Mouse (Mus musculus) liver, embryonic 14.5 days (tissue): ENCODE results near the gene Zbtb4. TPM values are rescaled to one million over a fixed set of nuclear protein-coding genes. Genes with fewer than 3 reads are reported as not detected.

Source experiments
- ATAC-seq: fragments of 200-750 bp; cut with Nextera tagmentation; 2 replicates; pipeline ENCODE4 v1.8.0; 2017; ENCODE audit warnings: moderate number of reproducible peaks, mild to moderate bottlenecking, moderate library complexity; ENCODE audit not compliant: insufficient read depth
- DNase-seq, 3 experiments: peaks; one replicate each; pipeline ENCODE4 v3.0.0-alpha.2; 2012 to 2013; ENCODE audit warnings: low read depth in 3 of 3, low spot score in 3 of 3
- H3K27ac ChIP-seq: fragments of 300-500 bp; sonication (generic); 2 replicates; pipeline ENCODE4 v1.5.1; 2014; ENCODE audit warnings: moderate library complexity, mild to moderate bottlenecking, control low read depth, inconsistent platforms
- H3K27me3 ChIP-seq: fragments of 300-500 bp; sonication (generic); 2 replicates; pipeline ENCODE4 v1.6.1; 2014; ENCODE audit warnings: mild to moderate bottlenecking, low read length, moderate library complexity; ENCODE audit not compliant: control insufficient read depth, insufficient read depth
- H3K36me3 ChIP-seq: fragments of 300-500 bp; sonication (generic); replicated peaks from 2 replicates; pipeline ENCODE4 v1.6.1; 2014; ENCODE audit warnings: low read depth; ENCODE audit not compliant: control insufficient read depth, insufficient read depth
- H3K4me1 ChIP-seq, 2 experiments: fragments of 200-500 bp in 1 of 2; fragments of 300-500 bp in 1 of 2; sonication (generic) in 1 of 2; replicated peaks; 2 replicates each; pipeline ENCODE4 v1.6.1; 2012 to 2014; ENCODE audit warnings: antibody characterized with exemption in 1 of 2, inconsistent platforms in 1 of 2, low read length in 1 of 2; ENCODE audit not compliant: control insufficient read depth in 2 of 2, insufficient read depth in 2 of 2
- H3K4me2 ChIP-seq: fragments of 300-500 bp; sonication (generic); 2 replicates; pipeline ENCODE4 v1.6.1; 2014; ENCODE audit warnings: low read depth, mild to moderate bottlenecking, control low read depth, moderate library complexity
- H3K4me3 ChIP-seq, 2 experiments: fragments of 200-500 bp in 1 of 2; fragments of 300-500 bp in 1 of 2; sonication (generic) in 1 of 2; 2 replicates each; pipeline ENCODE4 v1.5.1; 2012 to 2014; ENCODE audit warnings: low read depth in 2 of 2, low read length in 2 of 2, mild to moderate bottlenecking in 2 of 2, control low read depth in 1 of 2, inconsistent platforms in 1 of 2, moderate library complexity in 1 of 2; ENCODE audit not compliant: insufficient read depth in 1 of 2
- H3K9ac ChIP-seq: fragments of 300-500 bp; sonication (generic); replicated peaks from 2 replicates; pipeline ENCODE4 v1.6.1; 2014; ENCODE audit warnings: mild to moderate bottlenecking, control low read depth, moderate library complexity
- H3K9me3 ChIP-seq: fragments of 300-500 bp; sonication (generic); 2 replicates; pipeline ENCODE4 v1.6.1; 2016; ENCODE audit warnings: low read length, mixed read lengths; ENCODE audit not compliant: control insufficient read depth
- CTCF ChIP-seq: IDR thresholded peaks from 2 replicates; pipeline ENCODE4 v1.5.1; 2016; ENCODE audit warnings: antibody characterized with exemption, low read depth, control low read depth
- EP300 ChIP-seq: IDR thresholded peaks from 2 replicates; pipeline ENCODE4 v1.6.1; 2016; ENCODE audit warnings: antibody characterized with exemption, low read depth
- WGBS: fragments of 180-500 bp; shearing (Covaris S2); extraction: QIAGEN DNeasy Blood & Tissue Kit; methylation state at CpG from one replicate; pipeline ENCODE4 v1.1.7; 2014; ENCODE audit not compliant: insufficient replicate concordance; 5-methylcytosine and 5-hydroxymethylcytosine counted together
- polyA plus RNA-seq, 2 experiments: library from polyadenylated mRNA; depleted of rRNA in 1 of 2; stranded (reverse) in 1 of 2; unstranded in 1 of 2; fragments of >200 nt; fragmentation: Nextera tagmentation in 1 of 2; extraction: Ambion mirVana in 1 of 2; gene quantifications; 2 replicates each; pipeline versions ENCODE4 v1.2.1 to v1.2.3; 2012 to 2014

Zbtb4 gene
- polyA plus RNA-seq, 2 experiments, result 0.58 to 1.5 TPM

DNA sequence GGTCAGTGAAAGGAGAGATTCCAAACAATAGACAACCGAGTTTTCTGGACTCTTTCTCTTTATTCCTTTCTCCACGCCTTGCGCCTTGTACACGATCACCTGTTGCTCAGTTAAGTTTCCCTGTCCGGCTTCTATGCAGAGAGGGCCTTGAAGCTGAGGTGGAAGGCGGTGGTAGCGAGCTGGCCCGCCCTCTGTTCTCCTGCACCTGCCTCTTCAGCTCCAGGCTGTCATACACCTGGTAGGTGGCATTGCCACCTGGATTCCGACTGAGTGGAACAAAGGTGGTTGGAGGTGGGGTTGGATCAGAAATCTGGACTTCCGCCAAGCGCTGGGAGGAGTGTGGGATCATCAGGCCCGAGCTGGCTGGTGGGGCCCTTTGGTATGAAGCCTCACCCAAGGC lies 50.8 kb downstream of the Zbtb4 start:
- WGBS, result 75% methylated on average over 12 of the region's 12 CpGs
- ATAC-seq (no peak), DNase-seq (no peak)
- TF ChIP-seq EP300, result no peak
- no peak for TF ChIP-seq CTCF
- no peaks in the 10 kb centered on the region for H3K4me1 ChIP-seq
- no peak overlapping the region for H3K27ac ChIP-seq
- H3K9ac ChIP-seq, result no peak overlapping the region
- no peak overlapping the region for H3K4me3 ChIP-seq
- no peaks in the 10 kb centered on the region for H3K36me3 ChIP-seq
- H3K9me3 ChIP-seq, result no peaks in the 10 kb centered on the region
- H3K4me2 ChIP-seq, result no peak overlapping the region
- H3K27me3 ChIP-seq, result no peaks in the 10 kb centered on the region

DNA sequence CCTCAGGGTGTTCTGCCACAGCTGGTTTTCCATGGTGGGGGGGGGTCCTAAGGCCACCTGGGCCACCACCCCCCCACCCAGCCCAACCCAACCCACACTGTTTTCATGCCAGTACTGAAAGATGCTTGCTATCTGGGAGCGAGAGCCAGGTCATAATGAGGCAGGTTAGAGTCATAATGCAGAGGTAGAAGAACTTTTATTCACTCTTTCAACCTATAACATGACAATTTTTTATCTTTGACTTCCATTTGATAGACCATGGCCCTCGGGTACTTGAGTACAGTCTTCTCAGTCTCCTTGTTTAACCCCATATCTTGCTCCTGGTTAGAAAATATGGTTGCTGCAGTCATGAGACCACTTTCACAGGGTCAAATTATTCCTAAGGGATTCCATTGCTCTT lies 52.7 kb downstream of the Zbtb4 start, which contains the start of gene Spem2:
Spem2 (minus strand) TSS at position 101 of the 400 bp plus-strand sequence.
- H3K36me3 ChIP-seq, result no peaks in the 10 kb centered on the region
- no peak for DNase-seq
- 65% methylated on average over 2 of the region's 2 CpGs for WGBS
- no peaks in the 10 kb centered on the region for H3K27me3 ChIP-seq
- H3K4me1 ChIP-seq, result no peaks in the 10 kb centered on the region
- no peak within 1 kb of the TSS for H3K4me3 ChIP-seq
- TF ChIP-seq EP300, result no peak
- TF ChIP-seq CTCF, result no peak
- no peak within 1 kb of the TSS for H3K27ac ChIP-seq
- no peak for ATAC-seq
- no peak within 1 kb of the TSS for H3K9ac ChIP-seq
- no peak within 1 kb of the TSS for H3K4me2 ChIP-seq
- no peaks in the 10 kb centered on the region for H3K9me3 ChIP-seq

DNA sequence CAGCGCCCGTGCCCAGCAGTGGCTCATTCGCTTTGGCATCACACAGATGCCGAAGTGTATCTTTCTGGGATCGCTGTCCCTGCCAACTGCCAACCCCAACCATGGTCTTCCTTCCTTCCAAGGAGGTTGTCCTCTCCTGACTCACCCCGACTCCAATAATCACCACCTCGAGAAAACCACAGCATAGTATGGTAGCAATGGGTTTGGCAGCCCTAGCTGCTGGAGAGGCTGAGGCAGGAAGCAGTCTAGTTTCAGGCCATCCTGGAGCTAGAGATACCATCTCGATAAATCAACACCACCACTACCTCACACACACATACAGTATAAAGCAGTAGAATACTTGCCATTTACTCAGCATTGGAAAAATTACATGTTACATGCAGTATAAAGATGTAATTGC lies 53.2 kb downstream of the Zbtb4 start:
- H3K27ac ChIP-seq, result no peak overlapping the region
- H3K27me3 ChIP-seq, result no peaks in the 10 kb centered on the region
- H3K9me3 ChIP-seq, result no peaks in the 10 kb centered on the region
- 60% methylated on average over 8 of the region's 8 CpGs for WGBS
- H3K4me2 ChIP-seq, result no peak overlapping the region
- H3K36me3 ChIP-seq, result no peaks in the 10 kb centered on the region
- no peak for ATAC-seq
- H3K4me3 ChIP-seq, result no peak overlapping the region
- H3K9ac ChIP-seq, result no peak overlapping the region
- no peak for DNase-seq
- H3K4me1 ChIP-seq, result no peaks in the 10 kb centered on the region
- no peak for TF ChIP-seq EP300
- TF ChIP-seq CTCF, result no peak

DNA sequence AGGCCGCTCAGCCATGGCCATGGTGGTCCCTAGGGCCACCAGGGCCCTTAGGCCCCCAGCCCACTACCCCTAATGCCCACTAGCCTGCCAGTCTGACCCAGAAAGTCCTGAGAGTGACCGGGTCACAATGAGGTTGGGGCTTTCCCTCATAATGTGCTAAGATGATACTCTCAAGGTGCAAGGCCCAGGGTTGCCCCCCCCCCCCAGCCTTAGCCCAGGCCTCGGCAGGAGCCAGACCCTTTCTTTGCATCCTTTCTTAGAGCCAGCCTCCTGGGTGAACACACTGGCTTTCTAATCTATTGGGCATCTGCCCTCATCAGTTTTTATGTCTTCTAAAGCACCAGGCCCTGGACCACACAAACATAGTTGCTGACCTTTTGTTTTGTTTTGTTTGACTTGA lies 56.4 kb downstream of the Zbtb4 start, which contains the start of gene Spem1:
Spem1 (minus strand) TSS at position 101 of the 400 bp plus-strand sequence.
- ATAC-seq, result no peak
- no peak within 1 kb of the TSS for H3K4me3 ChIP-seq

DNA sequence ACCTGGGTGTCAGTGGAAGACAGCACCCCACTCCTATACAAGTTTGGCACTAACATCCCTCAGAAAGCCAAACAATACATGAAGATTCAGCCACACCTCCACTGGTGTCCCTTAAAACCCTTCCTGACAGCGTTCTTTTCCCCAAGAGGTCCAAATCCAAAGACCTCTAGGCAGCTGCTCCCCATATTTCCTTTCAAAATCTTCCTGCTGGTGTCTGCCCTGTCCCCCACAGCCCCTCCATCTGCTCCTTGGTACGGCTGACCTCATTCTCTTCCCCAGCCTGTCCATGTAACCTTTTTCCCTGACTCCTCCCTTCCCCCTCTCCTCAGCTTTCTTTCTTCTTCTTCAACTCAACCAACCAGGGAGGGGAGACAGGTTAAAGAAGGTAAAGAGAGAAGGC lies 57.7 kb downstream of the Zbtb4 start:
- Histone ChIP-seq H3K9ac (no peak overlapping the region), H3K36me3 (no peaks in the 10 kb centered on the region), H3K9me3 (no peaks in the 10 kb centered on the region), H3K4me3 (no peak overlapping the region), H3K27me3 (no peaks in the 10 kb centered on the region), H3K27ac (no peak overlapping the region), H3K4me1 (no peaks in the 10 kb centered on the region), H3K4me2 (no peak overlapping the region)
- WGBS, result 59% methylated on average over 2 of the region's 2 CpGs
- ATAC-seq (no peak), DNase-seq (no peak)
- TF ChIP-seq EP300 (no peak), CTCF (no peak)

More for the DNA sequence above, 56.4 kb downstream of the Zbtb4 start, which contains the start of gene Spem1:
- Histone ChIP-seq H3K9me3 (no peaks in the 10 kb centered on the region), H3K27me3 (no peaks in the 10 kb centered on the region), H3K4me1 (no peaks in the 10 kb centered on the region), H3K36me3 (no peaks in the 10 kb centered on the region), H3K9ac (no peak within 1 kb of the TSS), H3K4me2 (no peak within 1 kb of the TSS), H3K27ac (no peak within 1 kb of the TSS)
- no peak for DNase-seq
- 66% methylated on average over 3 of the region's 3 CpGs for whole genome bisulfite sequencing
- no peak for TF ChIP-seq EP300
- no peak for TF ChIP-seq CTCF
